Mouse (Mus musculus): ENCODE data around the gene Myo5c. TPM values are rescaled to one million over a fixed set of nuclear protein-coding genes. Genes with fewer than 3 reads are reported as not detected.
"Not testable (repeated sequence)": the region's sequence is repeated elsewhere in the genome, so short reads cannot be mapped to it uniquely, and the experiment has no call there.

The Myo5c gene
- polyA plus RNA-seq, 1 experiment from 2014 or later: 0.52 TPM

- Histone ChIP-seq H3K27me3 (ENCODE audit: low read depth, poor library complexity, severe bottlenecking) (no peaks in the 10 kb centered on the region), H3K4me3 (no peak overlapping the region), H3K9me3 (replicated peaks) (no peaks in the 10 kb centered on the region), H3K27ac (replicated peaks) (no peak overlapping the region), H3K36me3 (no peaks in the 10 kb centered on the region), H3K4me1 (peaks cover 7% of the 10 kb centered on the region)
- no peak for DNase-seq (ENCODE audit: low spot score)
These were observed 17.1 kb downstream of the Myo5c start for GRCm38 (mm10) chr9:75248874-75249273.

GRCm38 (mm10) chr9:75253158-75253557, 21.3 kb downstream of the Myo5c start:
- not testable (repeated sequence) for H3K27ac ChIP-seq (replicated peaks); H3K9me3 ChIP-seq (replicated peaks); H3K36me3 ChIP-seq; H3K27me3 ChIP-seq (ENCODE audit: low read depth, poor library complexity, severe bottlenecking); H3K4me3 ChIP-seq; DNase-seq (ENCODE audit: low spot score)
- H3K4me1 ChIP-seq: peaks cover 23% of the 10 kb centered on the region
- 84% methylated on average over 6 of the region's 6 CpGs for WGBS

GRCm38 (mm10) chr9:75253766-75254165, 21.9 kb downstream of the Myo5c start:
- no peak for DNase-seq (ENCODE audit: low spot score)
- 49% methylated on average over 3 of the region's 3 CpGs for WGBS
- Histone ChIP-seq H3K4me1 (peaks cover 26% of the 10 kb centered on the region), H3K27ac (replicated peaks) (peak overlapping the region; percentile 11; the same call in 1 of the 2 replicates), H3K36me3 (no peaks in the 10 kb centered on the region), H3K27me3 (ENCODE audit: low read depth, poor library complexity, severe bottlenecking) (no peaks in the 10 kb centered on the region), H3K4me3 (no peak overlapping the region), H3K9me3 (replicated peaks) (no peaks in the 10 kb centered on the region)

- Histone ChIP-seq H3K27ac (replicated peaks) (peak overlapping the region; percentile 11), H3K36me3 (no peaks in the 10 kb centered on the region), H3K4me3 (no peak overlapping the region), H3K4me1 (peaks cover 31% of the 10 kb centered on the region), H3K9me3 (replicated peaks) (no peaks in the 10 kb centered on the region), H3K27me3 (ENCODE audit: low read depth, poor library complexity, severe bottlenecking) (no peaks in the 10 kb centered on the region)
- 68% methylated on average over 13 of the region's 13 CpGs for WGBS
- DNase-seq (ENCODE audit: low spot score): peak; percentile 42
These were observed 22.6 kb downstream of the Myo5c start for GRCm38 (mm10) chr9:75254196-75254955.

- Histone ChIP-seq H3K4me1 (peaks cover 37% of the 10 kb centered on the region), H3K36me3 (no peaks in the 10 kb centered on the region), H3K27me3 (ENCODE audit: low read depth, poor library complexity, severe bottlenecking) (no peaks in the 10 kb centered on the region), H3K9me3 (replicated peaks) (0 out of 2 replicates have a peak, but pooled peaks cover 3% of the 10 kb centered on the region), H3K4me3 (no peak overlapping the region), H3K27ac (replicated peaks) (0 out of 2 replicates have a peak overlapping the region, but pooled peaks have one; percentile 28)
- no peak for DNase-seq (ENCODE audit: low spot score)
- 90% methylated on average over 14 of the region's 14 CpGs for WGBS
These were observed 24.2 kb downstream of the Myo5c start for GRCm38 (mm10) chr9:75255820-75256545.

- Histone ChIP-seq H3K27me3 (ENCODE audit: low read depth, poor library complexity, severe bottlenecking) (no peaks in the 10 kb centered on the region), H3K36me3 (no peaks in the 10 kb centered on the region), H3K27ac (replicated peaks) (peak overlapping the region; percentile 65), H3K9me3 (replicated peaks) (0 out of 2 replicates have a peak, but pooled peaks cover 3% of the 10 kb centered on the region), H3K4me1 (peaks cover 62% of the 10 kb centered on the region), H3K4me3 (no peak overlapping the region)
- no peak for DNase-seq (ENCODE audit: low spot score)
- 63% methylated on average over 4 of the region's 4 CpGs for whole genome bisulfite sequencing
These were observed 27.0 kb downstream of the Myo5c start for GRCm38 (mm10) chr9:75258792-75259191.

GRCm38 (mm10) chr9:75259656-75260055, 27.8 kb downstream of the Myo5c start:
- 88% methylated on average over 4 of the region's 4 CpGs for WGBS

GRCm38 (mm10) chr9:75261332-75261872, 29.6 kb downstream of the Myo5c start:
- WGBS: 4% methylated on average over 8 of the region's 8 CpGs
- Histone ChIP-seq H3K27me3 (ENCODE audit: low read depth, poor library complexity, severe bottlenecking) (no peaks in the 10 kb centered on the region), H3K4me3 (peak overlapping the region; percentile 17), H3K36me3 (no peaks in the 10 kb centered on the region), H3K9me3 (replicated peaks) (0 out of 2 replicates have a peak, but pooled peaks cover 3% of the 10 kb centered on the region), H3K27ac (replicated peaks) (peak overlapping the region; percentile 88), H3K4me1 (peaks cover 49% of the 10 kb centered on the region)
- DNase-seq (ENCODE audit: low spot score): peak; percentile 80

More at GRCm38 (mm10) chr9:75259656-75260055, 27.8 kb downstream of the Myo5c start:
- H3K27me3 ChIP-seq (ENCODE audit: low read depth, poor library complexity, severe bottlenecking): no peaks in the 10 kb centered on the region
- H3K27ac ChIP-seq (replicated peaks): no peak overlapping the region
- H3K36me3 ChIP-seq: no peaks in the 10 kb centered on the region
- peaks cover 60% of the 10 kb centered on the region for H3K4me1 ChIP-seq
- no peak overlapping the region for H3K4me3 ChIP-seq
- H3K9me3 ChIP-seq (replicated peaks): 0 out of 2 replicates have a peak, but pooled peaks cover 3% of the 10 kb centered on the region
- DNase-seq (ENCODE audit: low spot score): no peak

GRCm38 (mm10) chr9:75262235-75262826, 30.5 kb downstream of the Myo5c start:
- Histone ChIP-seq H3K9me3 (replicated peaks) (0 out of 2 replicates have a peak, but pooled peaks cover 3% of the 10 kb centered on the region), H3K36me3 (no peaks in the 10 kb centered on the region), H3K27ac (replicated peaks) (peak overlapping the region; percentile 88), H3K4me3 (no peak overlapping the region), H3K27me3 (ENCODE audit: low read depth, poor library complexity, severe bottlenecking) (no peaks in the 10 kb centered on the region), H3K4me1 (peaks cover 49% of the 10 kb centered on the region)
- WGBS: 71% methylated on average over 8 of the region's 8 CpGs
- no peak for DNase-seq (ENCODE audit: low spot score)

GRCm38 (mm10) chr9:75264008-75264718, 32.3 kb downstream of the Myo5c start:
- WGBS: 52% methylated on average over 3 of the region's 3 CpGs
- Histone ChIP-seq H3K36me3 (no peaks in the 10 kb centered on the region), H3K4me1 (peaks cover 42% of the 10 kb centered on the region), H3K9me3 (replicated peaks) (0 out of 2 replicates have a peak, but pooled peaks cover 3% of the 10 kb centered on the region), H3K27me3 (ENCODE audit: low read depth, poor library complexity, severe bottlenecking) (no peaks in the 10 kb centered on the region), H3K4me3 (no peak overlapping the region), H3K27ac (replicated peaks) (peak overlapping the region; percentile 55)
- DNase-seq (ENCODE audit: low spot score): no peak

- Histone ChIP-seq H3K27ac (replicated peaks) (peak overlapping the region; percentile 13; the same call in 1 of the 2 replicates), H3K27me3 (ENCODE audit: low read depth, poor library complexity, severe bottlenecking) (no peaks in the 10 kb centered on the region), H3K36me3 (no peaks in the 10 kb centered on the region), H3K9me3 (replicated peaks) (no peaks in the 10 kb centered on the region), H3K4me1 (peaks cover 23% of the 10 kb centered on the region), H3K4me3 (no peak overlapping the region)
- no peak for DNase-seq (ENCODE audit: low spot score)
- 80% methylated on average over 6 of the region's 6 CpGs for WGBS
These were observed 35.3 kb downstream of the Myo5c start for GRCm38 (mm10) chr9:75267147-75267546.

GRCm38 (mm10) chr9:75270382-75270781, 38.6 kb downstream of the Myo5c start:
- 93% methylated on average over 6 of the region's 6 CpGs for WGBS
- DNase-seq (ENCODE audit: low spot score): no peak
- no peaks in the 10 kb centered on the region for H3K27me3 ChIP-seq (ENCODE audit: low read depth, poor library complexity, severe bottlenecking)

More at GRCm38 (mm10) chr9:75270382-75270781, 38.6 kb downstream of the Myo5c start:
- Histone ChIP-seq H3K27ac (replicated peaks) (no peak overlapping the region), H3K9me3 (replicated peaks) (no peaks in the 10 kb centered on the region), H3K4me3 (no peak overlapping the region), H3K36me3 (no peaks in the 10 kb centered on the region), H3K4me1 (no peaks in the 10 kb centered on the region; the same call in 1 of the 2 replicates)
